Mouse (Mus musculus) T-helper 17 cell (primary cell): ENCODE results near the gene Fam161a.

Source experiments
- in situ Hi-C, 2 experiments: fragments of 300-600 bp; cut with MboI, MseI; formaldehyde crosslinking; loops; 1 replicate in 1 of 2; 2 replicates in 1 of 2; pipeline ENCODE4 v1.15.1; 2025; ENCODE audit warnings: high pct_unique_total_duplicates in 2 of 2

Gene Fam161a

DNA sequence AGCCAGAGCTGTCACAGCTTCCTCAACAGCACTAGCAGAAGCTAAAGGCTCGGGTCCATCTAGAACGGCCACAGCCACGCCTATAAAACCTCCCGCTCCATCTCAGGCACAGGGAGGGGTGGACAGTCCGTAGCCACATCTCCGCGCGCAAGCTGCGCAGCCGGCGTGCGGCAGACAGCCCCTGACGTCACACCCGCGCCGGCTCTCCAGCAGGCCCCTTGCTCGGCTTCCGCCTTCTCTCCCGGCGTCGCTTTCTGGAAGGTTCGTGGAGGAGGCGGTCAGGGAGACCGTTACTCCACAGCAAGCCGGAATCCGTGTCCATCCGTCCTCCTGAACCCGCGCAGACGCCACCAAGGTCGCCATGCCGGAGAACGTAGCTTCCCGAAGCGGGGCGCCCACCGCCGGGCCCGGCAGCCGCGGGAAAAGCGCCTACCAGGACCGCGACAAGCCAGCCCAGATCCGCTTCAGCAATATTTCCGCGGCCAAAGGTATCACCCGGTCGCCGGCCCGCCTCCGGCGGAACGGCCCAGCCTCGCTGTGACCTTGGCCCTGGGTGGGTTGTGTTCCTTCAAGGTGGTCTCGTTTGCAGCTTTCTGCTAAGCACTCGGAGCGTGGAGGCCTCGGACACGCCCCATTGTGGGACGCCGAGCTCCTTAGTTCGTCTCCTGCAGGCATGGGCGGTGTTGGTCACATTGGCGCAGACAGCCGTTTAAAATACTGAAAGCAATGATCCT lies 16.8 kb upstream of the Fam161a start, which contains the start of gene Cct4:
TSS of gene Cct4 (plus strand) at position 127 of the 734 bp plus-strand sequence.
- in situ Hi-C loops: no loop called here

DNA sequence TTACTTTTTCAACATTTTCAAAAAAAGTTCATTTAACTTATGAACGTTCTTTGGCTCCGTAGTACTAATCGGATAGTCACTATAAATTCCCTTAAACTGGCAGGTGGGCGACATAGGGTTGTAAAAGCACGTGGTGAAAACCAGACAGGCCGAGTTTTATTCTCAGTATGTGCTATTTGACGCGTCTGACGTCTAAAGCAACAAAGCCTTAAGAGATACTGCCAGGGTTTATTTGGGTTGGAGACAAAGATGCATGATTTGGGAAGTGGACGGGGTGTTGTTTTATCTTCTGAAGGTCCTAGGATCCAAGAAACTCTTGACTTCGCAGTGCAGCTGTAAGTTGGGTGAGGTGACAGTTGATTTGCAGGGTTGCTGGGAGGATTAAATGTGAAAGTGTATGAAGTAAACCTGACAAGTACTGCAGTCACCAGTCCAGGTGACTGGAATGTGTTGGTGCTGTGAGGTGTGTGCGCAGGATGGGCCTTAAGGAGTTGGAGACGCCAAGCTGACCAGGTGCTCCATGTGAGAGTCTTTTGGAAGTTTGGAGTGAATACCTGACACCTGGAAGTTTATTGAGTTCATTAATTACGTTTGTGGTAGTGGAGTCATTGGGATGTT lies 16.0 kb upstream of the Fam161a start:
- in situ Hi-C loops: no loop called here

DNA sequence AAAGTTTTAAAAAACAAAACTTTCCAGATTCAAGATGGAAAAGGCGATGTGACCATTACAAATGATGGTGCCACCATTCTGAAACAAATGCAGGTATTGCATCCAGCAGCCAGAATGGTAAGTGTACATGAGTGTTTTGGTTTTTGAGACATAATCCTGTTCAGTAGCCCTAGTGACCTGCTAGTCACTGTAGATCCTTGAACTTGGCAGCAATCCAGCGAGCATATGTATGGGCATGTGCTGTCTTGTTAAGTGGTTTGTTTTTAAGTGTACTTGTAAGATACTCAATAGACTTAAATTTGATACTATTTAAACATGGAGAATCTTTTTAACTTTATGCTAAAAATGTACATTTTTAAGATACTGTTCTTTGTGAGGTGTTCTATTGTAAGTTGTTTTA lies 13.1 kb upstream of the Fam161a start:
- in situ Hi-C loops: no loop called here

DNA sequence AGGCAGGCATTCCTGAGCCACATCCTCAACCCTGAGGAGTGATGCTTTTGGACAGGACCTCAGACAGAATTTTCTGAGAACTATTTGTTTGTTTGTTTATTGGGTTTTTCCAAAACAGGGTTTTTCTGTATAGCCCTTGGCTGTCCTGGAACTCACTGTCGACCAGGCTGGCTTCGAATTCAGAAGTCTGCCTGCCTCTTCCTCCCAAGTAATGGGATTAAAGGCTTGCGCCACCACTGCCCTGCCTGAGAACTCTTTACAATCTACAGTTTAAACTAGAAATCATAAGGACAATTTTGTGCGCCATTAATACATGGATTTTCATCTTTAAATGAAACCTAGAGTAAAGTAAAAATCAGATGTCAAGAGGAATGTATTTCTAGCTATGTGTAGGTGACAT lies 11.9 kb upstream of the Fam161a start:
- in situ Hi-C loops: no loop called here

DNA sequence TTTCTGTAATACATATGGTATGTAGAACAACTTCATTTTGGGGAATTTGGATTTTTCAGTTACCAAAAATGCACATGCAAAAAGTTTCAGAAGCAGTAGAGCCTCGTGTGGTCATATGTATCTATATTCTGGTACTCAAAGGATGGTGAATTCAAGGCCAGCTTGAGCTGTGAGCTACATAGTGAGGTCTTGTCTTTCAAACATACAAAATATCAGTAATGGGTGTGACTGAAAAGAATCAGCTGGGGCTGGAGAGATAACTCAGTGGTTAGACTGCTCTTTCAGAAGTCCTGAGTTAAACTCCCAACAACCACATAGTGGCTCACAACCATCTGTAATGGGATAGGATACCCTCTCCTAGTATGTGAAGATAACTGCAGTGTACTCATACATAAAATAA lies 9.0 kb upstream of the Fam161a start:
- in situ Hi-C loops: no loop called here

DNA sequence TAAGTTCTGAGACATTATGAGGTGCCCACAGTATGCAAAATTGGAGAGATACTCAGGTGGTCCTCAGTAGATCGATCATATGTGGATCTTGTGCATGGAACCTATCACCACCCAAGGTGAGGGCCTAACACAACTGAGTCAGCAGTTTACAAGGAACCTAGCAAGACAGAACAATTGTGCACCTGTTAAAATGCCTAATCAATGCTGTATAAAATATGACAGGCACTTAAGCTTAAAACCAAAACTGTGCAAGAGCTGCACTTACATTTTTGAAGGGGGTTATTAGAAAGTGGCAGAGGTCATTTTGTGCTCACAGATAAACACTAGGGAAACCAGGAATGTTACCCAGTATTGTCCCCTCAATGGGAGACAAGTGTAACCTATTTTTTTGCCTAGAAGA lies 2.1 kb upstream of the Fam161a start:
- in situ Hi-C loops: loop anchor here in 1 of 2 experiments (5.0 kb wide), 1 partner anchor 267 kb away; no protein-coding TSS in a partner anchor

DNA sequence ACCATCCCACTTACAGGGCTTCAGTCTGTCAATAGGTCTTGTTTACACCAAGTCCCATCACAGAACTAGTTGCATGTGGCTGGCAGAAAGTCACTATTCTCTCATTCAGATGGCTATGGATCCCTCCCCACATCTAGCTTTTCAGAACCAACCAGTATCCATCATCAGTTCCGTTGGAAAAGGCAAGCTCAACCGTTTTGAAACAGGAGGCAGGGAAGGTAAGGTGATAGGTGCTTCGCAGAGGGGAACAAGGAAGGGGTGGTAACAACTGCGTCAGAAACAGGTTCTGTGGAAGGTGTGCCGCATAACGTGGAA lies 208 bp upstream of the Fam161a start:
- in situ Hi-C loops: loop anchor here in 1 of 2 experiments (5.0 kb wide), 1 partner anchor 265 kb away; no protein-coding TSS in a partner anchor

DNA sequence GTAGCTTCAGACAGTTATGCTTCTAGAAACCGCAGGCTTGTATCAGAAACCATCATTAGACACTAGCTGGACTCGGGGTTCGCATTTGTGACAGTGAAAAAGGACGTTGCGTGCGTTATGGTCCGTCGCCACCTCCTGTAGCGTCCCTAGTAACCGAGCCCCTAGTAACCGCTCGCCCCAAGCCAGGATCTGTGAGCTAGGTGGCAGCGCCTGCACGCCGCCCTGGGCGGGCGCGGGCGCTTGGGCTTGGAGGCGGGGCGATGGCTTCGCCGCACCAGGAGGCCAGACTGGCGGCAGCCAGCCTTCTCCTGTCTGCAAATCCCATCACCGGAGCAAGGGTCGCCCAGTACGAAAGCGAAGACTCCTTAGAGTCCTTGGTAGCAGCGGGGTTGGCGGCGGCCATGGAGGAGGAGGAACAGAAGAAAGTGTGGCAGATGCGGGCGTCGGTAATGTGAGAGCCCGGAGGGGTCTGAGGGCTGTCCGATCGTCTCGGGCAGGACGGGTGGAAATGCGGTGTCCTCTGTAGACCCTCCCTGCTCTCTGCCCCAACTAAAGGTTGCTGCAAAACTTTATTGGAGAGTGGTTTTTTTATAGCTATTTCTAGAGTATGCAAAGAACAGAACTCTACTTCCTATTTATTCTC lies 971 bp downstream of the Fam161a start:
- in situ Hi-C loops: loop anchor here in 1 of 2 experiments (5.0 kb wide), 1 partner anchor 264 kb away; no protein-coding TSS in a partner anchor

DNA sequence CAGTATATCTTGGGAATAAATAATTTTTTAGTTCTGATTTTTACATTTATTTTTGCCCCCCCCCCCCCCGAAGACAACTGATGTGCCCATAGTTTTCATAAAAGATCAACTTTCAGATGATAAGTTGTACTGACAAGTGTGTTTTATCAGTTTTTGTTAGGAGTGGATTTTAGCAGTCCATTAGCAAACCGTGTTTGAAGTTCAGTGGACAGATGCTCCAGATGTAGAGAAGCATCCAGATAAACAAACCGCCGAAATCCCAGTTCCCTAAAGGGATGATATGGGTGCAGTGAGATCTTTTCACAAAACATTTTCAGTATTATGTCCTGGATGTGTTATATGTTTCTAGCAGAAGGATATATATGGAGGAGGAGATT lies 1.5 kb downstream of the Fam161a start:
- in situ Hi-C loops: loop anchor here in 1 of 2 experiments (5.0 kb wide), 1 partner anchor 263 kb away; no protein-coding TSS in a partner anchor

DNA sequence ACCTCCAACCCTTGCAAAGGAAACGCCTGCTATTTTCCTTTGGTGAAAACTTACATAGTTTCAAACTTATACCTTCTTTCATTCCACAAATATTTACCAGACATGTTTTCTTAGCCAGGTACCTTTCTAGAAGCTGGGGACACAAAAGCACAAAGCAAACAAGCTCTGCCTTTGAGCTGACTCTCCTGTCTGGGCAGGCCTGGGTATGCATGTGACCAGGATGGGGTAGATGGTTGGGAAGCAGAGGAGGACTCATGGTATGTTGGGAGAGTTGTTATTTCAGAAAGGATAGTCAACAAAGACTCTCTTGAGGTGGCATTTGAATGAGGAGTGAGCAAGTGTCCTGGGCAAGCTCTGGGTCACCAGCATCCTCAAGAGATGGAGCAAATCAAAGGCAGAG lies 5.8 kb downstream of the Fam161a start:
- in situ Hi-C loops: loop anchor here in 1 of 2 experiments (5.0 kb wide), 1 partner anchor 259 kb away; no protein-coding TSS in a partner anchor

DNA sequence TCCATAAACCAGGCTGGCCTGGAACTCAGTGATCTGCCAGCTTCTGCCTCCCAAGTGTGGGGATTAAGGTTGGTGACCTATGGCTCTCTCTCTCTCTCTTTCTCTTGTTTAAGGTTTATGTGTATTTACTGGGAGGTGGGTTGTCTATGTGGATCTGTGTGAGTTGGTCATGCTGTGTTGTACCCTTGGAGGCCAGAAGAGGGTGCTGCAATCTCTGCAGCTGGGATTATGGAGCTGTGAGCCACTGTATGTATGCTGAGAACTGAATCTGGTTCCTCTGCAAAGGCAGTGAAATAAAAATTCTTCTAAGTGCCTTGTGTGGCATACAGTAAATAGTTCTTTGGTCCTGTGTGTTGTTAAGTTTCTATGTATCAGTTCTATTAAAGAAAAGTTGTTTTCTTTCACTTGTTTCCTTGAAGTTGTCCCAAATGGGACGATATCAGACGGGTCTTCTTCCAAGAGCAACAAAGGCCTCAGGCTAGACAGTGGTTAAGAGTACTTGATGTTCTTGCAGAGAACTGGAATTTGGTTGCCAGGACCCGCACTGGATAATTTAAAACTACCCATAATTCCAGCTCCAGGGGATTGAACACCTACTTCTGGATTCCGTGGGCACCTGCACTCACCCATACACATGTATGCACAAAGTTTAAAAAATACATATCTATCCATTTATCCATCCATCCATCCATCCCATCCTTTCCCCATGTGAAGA lies 6.4 kb downstream of the Fam161a start:
- in situ Hi-C loops: loop anchor here in 1 of 2 experiments (5.0 kb wide), 1 partner anchor 259 kb away; no protein-coding TSS in a partner anchor

DNA sequence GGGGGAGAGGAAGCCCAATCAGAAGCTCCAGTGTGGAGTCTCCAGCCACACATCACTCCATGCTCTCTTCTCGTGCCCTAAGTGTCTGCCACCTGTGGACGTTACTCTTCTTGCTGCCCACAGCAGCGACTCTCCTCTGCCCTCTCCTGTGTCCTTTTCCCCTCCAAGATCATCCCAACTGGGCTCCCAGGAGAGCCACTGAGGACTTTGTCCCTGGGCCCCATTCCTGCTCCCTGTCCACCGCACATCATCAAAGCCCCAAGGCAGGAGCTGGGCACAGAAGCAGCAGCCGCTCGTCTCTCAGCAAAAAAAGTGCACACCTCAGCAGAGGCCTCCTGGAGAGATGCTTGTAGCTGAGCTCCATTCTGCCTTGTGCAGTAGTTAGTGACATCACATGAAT lies 7.7 kb downstream of the Fam161a start:
- in situ Hi-C loops: loop anchor here (5.0 kb wide), 2 partner anchors 52 to 257 kb away; no protein-coding TSS in a partner anchor

DNA sequence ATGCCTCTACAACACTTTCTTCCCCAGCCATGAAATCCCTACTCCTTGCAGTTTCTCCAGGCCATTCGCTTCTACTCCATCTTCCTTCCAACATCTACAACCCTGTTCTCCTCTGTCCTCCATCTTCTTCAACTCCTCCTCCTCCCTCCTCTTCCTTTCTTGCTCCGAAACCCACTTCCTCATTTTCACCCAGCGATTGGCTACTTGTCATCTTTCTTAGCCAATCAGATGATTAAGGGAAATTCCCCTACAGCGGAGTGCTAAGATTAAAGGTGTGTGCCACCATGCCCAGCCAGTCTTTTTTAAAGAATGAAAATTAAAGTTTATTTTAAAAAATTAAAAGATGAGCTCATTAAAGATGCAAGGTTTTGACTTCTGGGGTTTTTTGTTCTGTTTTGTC lies 10.6 kb downstream of the Fam161a start:
- in situ Hi-C loops: loop anchor here in 1 of 2 experiments (5.0 kb wide), 1 partner anchor 49 kb away; no protein-coding TSS in a partner anchor

DNA sequence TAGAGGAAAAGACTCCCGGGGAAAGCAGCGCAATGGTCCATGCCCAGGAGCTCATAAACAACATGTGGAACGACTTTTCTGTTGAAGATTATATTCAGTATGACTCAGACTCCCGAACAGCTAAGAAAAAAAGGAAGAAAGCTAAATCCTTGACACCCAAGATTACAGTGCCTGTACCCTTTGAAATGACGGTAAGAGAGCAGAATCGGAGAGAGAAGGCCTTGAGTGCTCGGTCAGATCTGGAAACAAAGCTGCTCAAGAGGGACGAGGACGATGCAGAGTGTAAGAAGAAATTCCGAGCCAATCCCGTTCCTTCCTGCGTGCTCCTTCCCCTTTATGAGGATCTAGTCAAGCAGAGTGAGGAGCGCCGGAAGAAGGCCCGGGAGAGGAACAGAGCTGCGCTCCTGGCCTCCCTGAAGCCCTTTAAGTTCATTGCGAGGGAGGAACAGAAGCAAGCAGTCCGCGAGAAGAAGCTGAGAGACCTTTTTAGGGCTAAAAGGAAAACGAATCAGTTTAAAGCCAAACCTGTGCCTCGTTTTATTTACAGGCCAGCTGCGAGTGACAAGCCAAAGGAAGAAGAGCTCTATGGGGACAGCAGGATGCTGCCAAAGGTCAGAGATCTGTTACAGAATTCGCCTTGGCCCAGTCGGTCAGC lies 12.9 kb downstream of the Fam161a start:
- in situ Hi-C loops: no loop called here

DNA sequence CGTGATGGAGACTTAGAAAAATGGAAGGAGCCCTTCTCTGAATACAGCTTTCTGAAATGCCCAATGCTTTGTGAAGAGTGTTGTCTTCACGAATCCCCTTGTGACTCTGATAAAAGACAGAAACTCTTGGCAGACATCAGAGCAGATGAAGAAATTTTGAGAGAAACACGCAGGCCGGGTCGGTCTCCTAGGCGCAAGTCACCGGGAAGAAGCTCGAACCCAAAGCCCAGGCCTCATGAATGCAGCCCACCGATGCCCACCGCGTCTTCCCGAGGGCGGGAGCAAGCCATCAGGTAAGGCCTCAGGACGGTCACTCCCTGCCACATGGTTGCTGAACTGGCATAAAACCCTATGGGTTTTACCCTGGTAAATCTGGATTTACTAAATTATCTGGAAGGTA lies 13.5 kb downstream of the Fam161a start:
- in situ Hi-C loops: no loop called here

DNA sequence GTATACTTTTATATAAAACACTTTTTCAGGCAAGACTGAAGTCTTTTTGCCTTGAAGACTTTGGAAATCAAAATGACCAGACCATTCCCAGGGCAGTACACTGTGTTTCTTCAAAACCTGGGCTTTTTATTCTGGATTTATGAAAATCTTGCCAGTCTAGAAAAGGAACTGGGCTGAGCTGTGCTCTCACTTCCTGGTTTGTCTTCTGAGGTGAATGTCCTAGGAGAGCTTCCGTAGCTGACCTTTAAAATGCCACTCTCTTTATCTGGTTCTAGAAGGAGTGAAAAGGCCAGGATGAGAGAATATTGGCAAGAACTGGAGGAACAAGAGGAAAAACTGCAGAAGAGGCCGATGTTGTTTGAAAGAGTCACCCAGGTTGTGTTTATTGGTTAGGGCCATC lies 15.8 kb downstream of the Fam161a start:
- in situ Hi-C loops: no loop called here

DNA sequence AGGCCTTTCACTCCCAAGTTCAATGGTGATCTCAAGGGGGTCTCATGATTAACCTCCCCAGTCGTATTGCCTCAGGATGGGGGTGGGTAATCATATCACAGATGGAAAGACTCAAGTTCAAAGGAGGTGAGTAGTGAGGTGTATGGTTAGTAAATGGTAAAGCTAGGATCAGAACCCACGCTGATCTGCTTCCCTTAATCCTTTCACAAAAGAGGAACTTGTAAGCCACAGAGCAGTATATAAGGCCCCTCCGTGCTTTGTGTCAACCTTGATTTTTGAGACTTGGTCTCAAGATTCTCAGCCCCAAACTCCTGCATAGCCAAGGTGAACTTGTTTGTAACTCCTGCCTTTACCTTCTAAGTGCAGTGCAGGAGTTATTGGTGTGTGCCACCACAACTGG lies 16.8 kb downstream of the Fam161a start:
- in situ Hi-C loops: no loop called here

DNA sequence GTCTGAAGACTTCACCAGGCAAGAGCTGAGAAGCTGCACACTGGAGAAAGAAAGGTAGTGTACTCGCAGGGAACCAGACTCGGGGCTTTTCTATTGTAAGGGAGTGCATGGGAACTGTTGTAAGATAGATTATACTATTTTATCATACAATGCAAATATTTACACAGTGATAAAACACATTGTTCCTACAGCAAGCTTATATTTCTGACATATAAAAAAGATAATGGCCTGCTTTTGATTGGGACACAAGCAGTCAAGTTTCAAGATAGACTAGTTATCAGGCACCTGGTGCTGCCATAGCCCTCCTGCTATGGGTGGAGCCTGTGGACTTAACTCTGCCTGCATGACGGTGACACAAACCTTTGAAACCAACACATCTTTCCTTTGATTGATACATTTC lies 21.6 kb downstream of the Fam161a start:
- in situ Hi-C loops: no loop called here

DNA sequence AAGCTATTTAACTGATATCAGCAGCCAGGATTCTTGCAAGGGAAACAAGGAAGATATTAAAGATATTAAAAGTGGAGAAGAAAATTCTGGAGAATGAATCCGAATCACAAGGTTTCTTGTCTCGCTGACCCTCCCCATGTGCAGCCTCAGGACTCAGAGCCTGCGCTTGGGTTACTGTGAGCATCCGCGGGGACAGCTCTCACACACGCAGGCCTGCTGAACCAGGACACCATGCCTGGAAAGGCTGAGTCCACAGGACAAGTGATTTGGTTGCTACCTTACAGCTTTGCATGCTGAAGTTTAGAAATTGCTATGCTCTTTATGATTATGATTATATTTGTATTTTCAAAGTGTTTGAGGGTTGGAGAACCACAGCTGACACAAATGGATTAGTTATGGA lies 22.1 kb downstream of the Fam161a start:
- in situ Hi-C loops: no loop called here

DNA sequence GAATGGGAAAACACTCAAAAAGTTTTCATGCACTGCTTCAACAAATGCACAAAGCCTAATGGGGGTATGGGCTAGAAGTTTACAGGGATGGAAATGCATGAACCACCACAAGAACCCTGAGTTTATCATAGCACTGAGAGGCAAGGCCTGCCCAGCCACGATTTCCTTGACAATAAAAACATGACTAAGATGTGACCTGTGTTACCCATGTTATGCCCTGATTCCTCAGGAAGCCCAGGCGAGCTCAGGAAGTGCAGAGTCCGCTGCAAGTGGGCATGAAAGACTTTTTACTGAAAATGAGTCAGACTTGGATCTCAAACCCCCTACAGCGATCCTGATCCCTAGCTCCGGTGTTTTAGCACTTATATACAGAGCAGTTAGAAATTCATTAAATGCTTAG lies 39.9 kb downstream of the Fam161a start:
- in situ Hi-C loops: no loop called here
